Mouse (Mus musculus) MEL (cell line): ENCODE data around the gene Eif4b. TPM values are rescaled to one million over a fixed set of nuclear protein-coding genes. Genes with fewer than 3 reads are reported as not detected.

Source experiments
- DNase-seq: peaks from one replicate; pipeline ENCODE4 v3.0.0; 2011; ENCODE audit warnings: low read depth, low spot score
- H3K27ac ChIP-seq: 2 replicates; pipeline ENCODE4 v1.5.1; 2012; ENCODE audit warnings: low read depth, mild to moderate bottlenecking, control low read depth, low read length, moderate library complexity; ENCODE audit not compliant: control insufficient read depth
- H3K27me3 ChIP-seq, 2 experiments: fragments of 150-350 bp in 1 of 2; sonication (generic) in 1 of 2; 2 replicates each; pipeline ENCODE4 v1.6.1; 2012; ENCODE audit warnings: low read length in 2 of 2, mild to moderate bottlenecking in 2 of 2, improper control_type of control experiment in 1 of 2, moderate library complexity in 1 of 2; ENCODE audit not compliant: insufficient read depth in 2 of 2, control insufficient read depth in 1 of 2
- H3K36me3 ChIP-seq, 2 experiments: 2 replicates each; pipeline ENCODE4 v1.6.1; 2012 to 2014; ENCODE audit warnings: low read length in 2 of 2, improper control_type of control experiment in 1 of 2, inconsistent platforms in 1 of 2, mild to moderate bottlenecking in 1 of 2; ENCODE audit not compliant: insufficient read depth in 2 of 2, control insufficient read depth in 1 of 2
- H3K4me1 ChIP-seq, 2 experiments: fragments of 150-350 bp in 1 of 2; sonication (generic) in 1 of 2; 2 replicates each; pipeline ENCODE4 v1.6.1; 2012; ENCODE audit warnings: low read length in 2 of 2, improper control_type of control experiment in 1 of 2, mild to moderate bottlenecking in 1 of 2; ENCODE audit not compliant: insufficient read depth in 2 of 2, control insufficient read depth in 1 of 2
- H3K4me3 ChIP-seq, 2 experiments: fragments of 150-350 bp in 1 of 2; sonication (generic) in 1 of 2; 2 replicates each; pipeline ENCODE4 v1.5.1; 2012; ENCODE audit warnings: low read depth in 2 of 2, low read length in 2 of 2, mild to moderate bottlenecking in 2 of 2, moderate library complexity in 2 of 2, control low read depth in 1 of 2, improper control_type of control experiment in 1 of 2; ENCODE audit not compliant: control insufficient read depth in 1 of 2, insufficient read depth in 1 of 2
- H3K79me2 ChIP-seq: 2 replicates; pipeline ENCODE4 v1.6.1; 2012; ENCODE audit warnings: mild to moderate bottlenecking, low read length, moderate library complexity; ENCODE audit not compliant: control insufficient read depth, poor library complexity, insufficient read depth
- H3K9ac ChIP-seq: 2 replicates; pipeline ENCODE4 v1.6.1; 2012; ENCODE audit warnings: low read depth, mild to moderate bottlenecking, control low read depth, low read length, moderate library complexity; ENCODE audit not compliant: control insufficient read depth, poor library complexity, severe bottlenecking
- H3K9me3 ChIP-seq: fragments of 150-350 bp; sonication (generic); replicated peaks from 2 replicates; pipeline ENCODE4 v1.6.1; 2012; ENCODE audit warnings: mild to moderate bottlenecking, low read length, improper control_type of control experiment, moderate library complexity; ENCODE audit not compliant: insufficient read depth
- CTCF ChIP-seq, 3 experiments: IDR thresholded peaks in 2 of 3; conservative IDR thresholded peaks in 1 of 3; 2 replicates each; pipeline ENCODE4 v1.5.1; 2011 to 2012; ENCODE audit warnings: low read length in 3 of 3, low read depth in 2 of 3, mild to moderate bottlenecking in 2 of 3, improper control_type of control experiment in 1 of 3, inconsistent platforms in 1 of 3, mixed read lengths in 1 of 3, moderate library complexity in 1 of 3; ENCODE audit not compliant: control insufficient read depth in 1 of 3, insufficient read depth in 1 of 3, poor library complexity in 1 of 3, severe bottlenecking in 1 of 3
- E2F4 ChIP-seq: IDR thresholded peaks from 2 replicates; pipeline ENCODE4 v1.6.1; 2011; ENCODE audit warnings: low read depth, low read length, improper control_type of control experiment, borderline replicate concordance
- ELF1 ChIP-seq: IDR thresholded peaks from 2 replicates; pipeline ENCODE4 v1.6.1; 2014; ENCODE audit warnings: low read depth, mild to moderate bottlenecking, inconsistent platforms, low read length, improper control_type of control experiment, moderate library complexity
- EP300 ChIP-seq, 2 experiments: IDR thresholded peaks; 2 replicates each; pipeline ENCODE4 v1.6.1; 2011; ENCODE audit warnings: improper control_type of control experiment in 2 of 2, low read length in 2 of 2, low read depth in 1 of 2, mild to moderate bottlenecking in 1 of 2
- ETS1 ChIP-seq: IDR thresholded peaks from 2 replicates; pipeline ENCODE4 v1.6.1; 2012; ENCODE audit warnings: low read depth, mild to moderate bottlenecking, inconsistent platforms, low read length, improper control_type of control experiment, moderate library complexity
- GATA1 ChIP-seq: IDR thresholded peaks from 2 replicates; pipeline ENCODE4 v1.6.1; 2011; ENCODE audit warnings: low read depth, low read length, improper control_type of control experiment
- HCFC1 ChIP-seq: IDR thresholded peaks from 2 replicates; pipeline ENCODE4 v1.6.1; 2012; ENCODE audit warnings: low read depth, mild to moderate bottlenecking, inconsistent platforms, low read length, improper control_type of control experiment, moderate library complexity
- JUND ChIP-seq: IDR thresholded peaks from 2 replicates; pipeline ENCODE4 v1.6.1; 2011; ENCODE audit warnings: low read depth, mild to moderate bottlenecking, improper control_type of control experiment, low read length
- KAT2A ChIP-seq: conservative IDR thresholded peaks from 2 replicates; pipeline ENCODE4 v1.6.1; 2012; ENCODE audit warnings: low read depth, low read length, improper control_type of control experiment, inconsistent platforms
- MAX ChIP-seq: IDR thresholded peaks from 2 replicates; pipeline ENCODE4 v1.6.1; 2011; ENCODE audit warnings: low read length, improper control_type of control experiment
- MAZ ChIP-seq: IDR thresholded peaks from 2 replicates; pipeline ENCODE4 v1.6.1; 2012; ENCODE audit warnings: low read depth, mild to moderate bottlenecking, inconsistent platforms, low read length, improper control_type of control experiment
- MEF2A ChIP-seq: IDR thresholded peaks from 2 replicates; pipeline ENCODE4 v1.6.1; 2014; ENCODE audit warnings: low read depth, mild to moderate bottlenecking, inconsistent platforms, low read length, improper control_type of control experiment; ENCODE audit not compliant: poor library complexity, insufficient replicate concordance, severe bottlenecking; ENCODE audit errors: extremely low read depth
- NELFE ChIP-seq: IDR thresholded peaks from 2 replicates; pipeline ENCODE4 v1.6.1; 2011; ENCODE audit warnings: low read depth, low read length, improper control_type of control experiment
- POLR2AphosphoS5 ChIP-seq: IDR thresholded peaks from 2 replicates; pipeline ENCODE4 v1.6.1; 2012; ENCODE audit warnings: low read depth, borderline replicate concordance, mild to moderate bottlenecking, inconsistent platforms, low read length, moderate library complexity, mixed read lengths
- RCOR1 ChIP-seq: IDR thresholded peaks from 2 replicates; pipeline ENCODE4 v1.6.1; 2012; ENCODE audit warnings: low read depth, mild to moderate bottlenecking, inconsistent platforms, low read length, improper control_type of control experiment
- SIN3A ChIP-seq: IDR thresholded peaks from 2 replicates; pipeline ENCODE4 v1.6.1; 2012; ENCODE audit warnings: low read length, improper control_type of control experiment, inconsistent platforms
- SMC3 ChIP-seq: IDR thresholded peaks from 2 replicates; pipeline ENCODE4 v1.6.1; 2011; ENCODE audit warnings: low read depth, low read length, improper control_type of control experiment
- USF2 ChIP-seq, 2 experiments: IDR thresholded peaks; 2 replicates each; pipeline ENCODE4 v1.6.1; 2011 to 2012; ENCODE audit warnings: improper control_type of control experiment in 2 of 2, low read length in 2 of 2, borderline replicate concordance in 1 of 2, inconsistent platforms in 1 of 2, low read depth in 1 of 2, mild to moderate bottlenecking in 1 of 2; ENCODE audit not compliant: insufficient read depth in 1 of 2
- ZC3H11A ChIP-seq: IDR thresholded peaks from 2 replicates; pipeline ENCODE4 v1.6.1; 2012; ENCODE audit warnings: low read depth, mild to moderate bottlenecking, inconsistent platforms, low read length, improper control_type of control experiment
- ZMIZ1 ChIP-seq: IDR thresholded peaks from 2 replicates; pipeline ENCODE4 v1.6.1; 2012; ENCODE audit warnings: low read depth, mild to moderate bottlenecking, inconsistent platforms, low read length, improper control_type of control experiment, moderate library complexity
- ZNF384 ChIP-seq: IDR thresholded peaks from 2 replicates; pipeline ENCODE4 v1.6.1; 2012; ENCODE audit warnings: low read depth, mild to moderate bottlenecking, inconsistent platforms, low read length, improper control_type of control experiment
- polyA plus RNA-seq, 2 experiments: library from polyadenylated mRNA; stranded (reverse) in 1 of 2; unstranded in 1 of 2; fragments of >175 nt in 1 of 2; fragments of >200 nt in 1 of 2; gene quantifications; 2 replicates each; pipeline versions ENCODE4 v1.2.1 to v1.2.4; 2012; ENCODE audit warnings: low replicate concordance in 2 of 2, low read depth in 1 of 2; ENCODE audit not compliant: insufficient read length in 2 of 2, insufficient read depth in 1 of 2, missing spikeins in 1 of 2
- total RNA-seq: library from RNA; depleted of rRNA; stranded (reverse); fragments of 300-350 nt; gene quantifications from 2 replicates; pipeline ENCODE4 v1.2.3, GENCODE M21; 2012

Eif4b gene
- total and polyA plus RNA-seq, 3 experiments = 464 to 790 (median 561) TPM

DNA sequence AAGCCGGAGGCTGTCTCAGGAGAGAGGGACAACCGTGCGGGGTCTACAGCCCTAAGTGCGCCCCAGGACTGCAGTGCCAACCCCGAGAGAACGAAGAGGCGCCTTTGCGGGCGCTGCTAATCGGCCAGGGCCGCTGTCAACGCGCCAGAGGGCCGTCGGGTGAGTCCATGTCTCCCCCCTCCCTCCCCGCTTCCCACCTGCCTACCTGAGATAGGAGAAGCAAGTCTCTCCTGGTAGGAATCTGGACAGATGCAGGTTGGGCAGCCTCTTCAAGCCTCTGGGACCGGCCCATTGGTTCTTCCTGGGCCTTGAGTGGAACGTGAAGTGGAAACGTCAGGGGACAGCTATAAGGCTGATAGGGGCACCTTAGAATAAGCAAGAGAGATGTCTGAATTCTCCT, 71.2 kb downstream of the Eif4b start:
- no peaks in the 10 kb centered on the region for H3K27me3 ChIP-seq
- no peak for TF ChIP-seq ZNF384
- no peak for TF ChIP-seq CTCF (IDR thresholded peaks at IDR 0.05 in 2 of 3, conservative IDR thresholded peaks at IDR 0.05 in 1 of 3; ENCODE audit: control insufficient read depth in 1 of 3, insufficient read depth in 1 of 3, low read depth in 2 of 3, low read length in 3 of 3, poor library complexity in 1 of 3, severe bottlenecking in 1 of 3)
- TF ChIP-seq SMC3 = no peak
- no peak for TF ChIP-seq ETS1
- no peak for TF ChIP-seq ZMIZ1
- TF ChIP-seq MEF2A = no peak
- TF ChIP-seq NELFE = no peak
- TF ChIP-seq GATA1 = no peak
- TF ChIP-seq ELF1 = no peak
- no peak for TF ChIP-seq MAZ
- TF ChIP-seq POLR2AphosphoS5 = no peak
- TF ChIP-seq, all 39 proteins: peak for 0
- Histone ChIP-seq H3K9me3 (no peaks in the 10 kb centered on the region), H3K27ac (no peak overlapping the region), H3K79me2 (no peaks in the 10 kb centered on the region), H3K9ac (no peak overlapping the region), H3K4me3 (no peak overlapping the region), H3K4me1 (peaks cover 6 to 19% of the 10 kb centered on the region in 2 experiments), H3K36me3 (peaks cover 0 to 17% of the 10 kb centered on the region in 2 experiments; a peak in 2 of 4 replicates)
- no peak for DNase-seq

DNA sequence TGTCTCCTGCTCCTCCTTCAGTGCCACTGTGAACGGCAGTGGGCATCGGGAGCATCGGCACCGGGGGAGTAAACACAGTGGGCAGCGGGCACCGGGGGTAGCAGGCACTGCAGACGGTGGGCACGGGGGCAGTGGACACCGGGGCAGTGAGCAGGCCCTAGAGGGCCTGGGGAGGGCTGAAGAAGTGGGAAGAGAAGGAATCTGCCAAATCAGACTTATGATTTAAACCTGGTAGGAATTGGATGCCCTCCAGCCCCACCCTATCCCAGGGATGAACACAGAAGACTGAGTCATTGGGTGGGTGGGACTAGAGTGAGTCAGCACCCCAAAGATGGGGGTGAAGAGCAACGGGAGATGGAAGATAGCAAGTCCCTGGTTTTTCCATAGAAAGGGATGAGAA, 71.8 kb downstream of the Eif4b start:
- Histone ChIP-seq H3K9me3 (no peaks in the 10 kb centered on the region), H3K4me1 (peaks cover 10 to 22% of the 10 kb centered on the region in 2 experiments), H3K4me3 (no peak overlapping the region), H3K27ac (no peak overlapping the region), H3K36me3 (peaks cover 0 to 21% of the 10 kb centered on the region in 2 experiments; a peak in 2 of 4 replicates), H3K27me3 (no peaks in the 10 kb centered on the region), H3K79me2 (peaks cover 1% of the 10 kb centered on the region; the same call in 1 of the 2 replicates), H3K9ac (no peak overlapping the region)
- TF ChIP-seq GATA1 (no peak), ZC3H11A (no peak), EP300 (IDR thresholded peaks at IDR 0.05; ENCODE audit: low read depth in 1 of 2, low read length in 2 of 2) (peak; percentile 45 to 48; a peak in 3 of 4 replicates), KAT2A (no peak), USF2 (IDR thresholded peaks at IDR 0.05; ENCODE audit: borderline replicate concordance in 1 of 2, insufficient read depth in 1 of 2, low read depth in 1 of 2, low read length in 2 of 2) (no peak), RCOR1 (peak; percentile 74), JUND (peak; percentile 44; the same call in 1 of the 2 replicates), ELF1 (no peak), MAX (no peak), ETS1 (peak; percentile 70), E2F4 (no peak), SIN3A (no peak), HCFC1 (no peak)
- DNase-seq = peak; percentile 66
